Mouse (Mus musculus): ENCODE measurements around the gene Pla2g5.

DNA sequence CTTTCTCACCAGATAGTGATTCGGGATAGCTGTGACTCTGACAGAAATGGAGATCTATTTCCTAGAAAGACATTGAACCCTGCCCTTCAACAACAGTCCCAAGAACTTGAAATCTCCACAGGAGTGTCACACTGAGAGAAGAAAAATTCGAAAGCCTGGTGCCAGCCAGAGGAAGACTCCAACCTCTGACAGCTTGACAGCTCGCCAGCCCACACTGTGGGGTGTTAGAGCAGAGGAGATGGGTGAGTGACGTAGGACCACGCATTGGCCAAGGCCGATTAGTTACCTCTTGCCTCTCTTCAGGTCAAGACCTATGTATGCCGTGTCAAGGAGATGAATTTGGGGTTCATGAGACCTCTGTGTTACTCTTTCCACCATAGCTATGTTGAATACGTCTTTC is 22.6 kb downstream of the Pla2g5 start:
- TF ChIP-seq POLR2A (IDR thresholded peaks at IDR 0.05; ENCODE audit: low read depth, low read length) (no peak), CTCF (IDR thresholded peaks at IDR 0.05; ENCODE audit: extremely low read depth, insufficient read depth, insufficient read length, insufficient replicate concordance) (no peak)
